Mouse (Mus musculus): ENCODE data around the gene Il6ra. TPM values are rescaled to one million over a fixed set of nuclear protein-coding genes. Genes with fewer than 3 reads are reported as not detected.

Gene Il6ra
- polyA plus RNA-seq, 1 experiment from 2014 or later = 0.38 TPM

DNA sequence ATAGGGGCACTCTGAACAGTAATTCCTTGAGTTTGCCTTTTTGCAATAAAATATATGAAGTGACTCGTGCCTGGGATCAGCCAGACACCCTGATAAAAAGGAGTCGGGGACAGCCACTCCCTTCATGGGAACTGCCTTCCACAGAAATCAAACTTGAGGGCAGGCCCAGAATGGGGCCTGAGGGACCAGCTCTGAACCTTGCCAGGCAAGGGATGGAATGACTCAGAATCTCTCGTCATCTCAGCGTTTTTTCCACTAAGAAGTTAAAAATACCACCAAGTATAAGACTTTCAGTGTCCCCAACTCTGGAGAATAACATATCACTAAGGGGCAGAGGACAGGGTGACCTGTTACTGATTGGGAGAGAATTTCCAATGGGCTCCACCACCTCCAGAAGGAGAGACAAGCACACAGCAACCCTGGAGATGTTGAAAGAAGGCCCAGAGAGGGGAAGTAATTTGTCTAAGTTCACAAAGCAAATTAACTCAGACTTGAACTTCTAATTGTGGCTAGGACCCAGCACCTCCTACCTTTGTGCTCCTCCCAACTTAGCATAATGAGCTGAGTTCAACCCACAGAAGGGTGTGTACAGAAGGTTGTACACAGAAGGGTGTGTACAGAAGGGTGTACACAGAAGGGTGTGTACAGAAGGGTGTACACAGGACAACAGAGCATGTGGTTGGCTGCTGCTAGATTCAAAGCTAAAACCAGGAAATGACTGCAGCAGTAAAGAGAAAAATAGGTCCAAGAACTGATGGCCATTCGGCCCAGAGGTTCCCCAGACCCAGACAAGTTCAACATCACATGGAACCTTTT, 32.8 kb downstream of the Il6ra start:
- Histone ChIP-seq H3K36me3 (no peaks in the 10 kb centered on the region), H3K4me3 (no peak overlapping the region), H3K9me3 (replicated peaks) (no peaks in the 10 kb centered on the region), H3K4me1 (no peaks in the 10 kb centered on the region), H3K27me3 (ENCODE audit: low read depth, poor library complexity, severe bottlenecking) (no peaks in the 10 kb centered on the region), H3K27ac (no peak overlapping the region)
- 80% methylated on average over 5 of the region's 5 CpGs for whole genome bisulfite sequencing
- no peak for DNase-seq (ENCODE audit: low spot score)

DNA sequence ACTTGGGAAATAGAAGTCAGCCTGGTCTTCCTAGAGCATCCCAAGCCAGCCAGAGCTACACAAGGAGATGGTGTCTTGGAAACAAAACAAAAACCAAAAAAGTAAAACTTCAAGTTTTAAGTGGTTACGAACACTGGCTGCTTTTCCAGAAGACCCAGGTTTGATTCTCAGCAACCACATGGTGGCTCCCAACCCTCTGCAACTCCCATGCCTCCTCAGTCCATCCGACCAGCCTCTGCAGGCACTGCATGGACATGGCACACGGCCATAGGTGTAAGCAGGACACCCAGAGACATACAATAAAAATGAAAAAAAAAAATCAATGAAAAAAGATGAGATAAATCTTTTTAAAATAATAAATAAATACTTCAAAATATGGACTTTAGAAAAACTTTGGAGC, 33.7 kb downstream of the Il6ra start:
- WGBS = 64% methylated on average over 3 of the region's 3 CpGs
- Histone ChIP-seq H3K9me3 (replicated peaks) (no peaks in the 10 kb centered on the region), H3K4me3 (no peak overlapping the region), H3K4me1 (no peaks in the 10 kb centered on the region), H3K36me3 (no peaks in the 10 kb centered on the region), H3K27ac (no peak overlapping the region), H3K27me3 (ENCODE audit: low read depth, poor library complexity, severe bottlenecking) (no peaks in the 10 kb centered on the region)
- no peak for DNase-seq (ENCODE audit: low spot score)

DNA sequence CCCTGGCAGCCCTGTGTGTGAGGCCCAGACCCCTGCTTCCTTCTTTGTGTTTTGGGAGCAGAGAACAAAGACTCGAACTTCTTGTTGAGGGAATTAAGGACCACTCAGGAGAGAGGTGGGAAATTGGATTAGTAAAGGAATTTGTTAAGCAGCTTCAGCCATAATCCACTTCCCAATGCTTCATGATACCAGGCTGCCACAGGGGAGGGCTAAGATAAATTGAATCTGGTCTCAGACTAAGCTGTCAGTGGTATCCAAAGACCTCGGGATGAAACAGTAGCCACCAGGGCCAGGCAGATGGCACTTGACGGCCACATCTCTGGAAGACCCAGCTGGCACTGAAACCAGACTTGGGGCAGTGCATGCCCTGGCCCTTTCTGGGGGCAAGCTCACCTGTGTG, 34.5 kb downstream of the Il6ra start:
- no peak for DNase-seq (ENCODE audit: low spot score)
- Histone ChIP-seq H3K4me1 (no peaks in the 10 kb centered on the region), H3K27me3 (ENCODE audit: low read depth, poor library complexity, severe bottlenecking) (no peaks in the 10 kb centered on the region), H3K9me3 (replicated peaks) (no peaks in the 10 kb centered on the region), H3K36me3 (no peaks in the 10 kb centered on the region), H3K4me3 (no peak overlapping the region), H3K27ac (no peak overlapping the region)
- 53% methylated on average over 3 of the region's 3 CpGs for WGBS

DNA sequence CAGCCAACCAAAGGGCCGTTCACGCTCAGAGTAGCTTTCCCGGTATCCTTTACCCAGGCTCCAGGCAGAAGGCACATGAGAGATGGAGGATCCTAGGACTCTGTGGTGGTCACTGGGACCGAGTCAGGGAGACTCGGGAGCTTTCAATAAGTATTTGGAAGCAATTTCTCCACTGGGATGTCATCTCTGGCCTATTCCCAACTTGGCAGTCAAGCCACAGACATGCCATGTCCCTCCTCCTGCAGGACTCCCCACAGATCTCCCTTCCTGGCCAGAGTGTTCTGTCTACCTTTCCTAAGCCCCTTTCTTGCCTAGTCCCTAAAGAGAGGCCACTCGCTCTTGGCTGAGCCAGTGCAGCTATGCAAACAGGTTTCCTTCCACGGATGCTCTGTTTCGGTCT, 35.9 kb downstream of the Il6ra start:
- peak overlapping the region; percentile 3; the same call in 1 of the 2 replicates for H3K27ac ChIP-seq
- 83% methylated on average over 8 of the region's 8 CpGs for WGBS
- no peaks in the 10 kb centered on the region for H3K27me3 ChIP-seq (ENCODE audit: low read depth, poor library complexity, severe bottlenecking)

DNA sequence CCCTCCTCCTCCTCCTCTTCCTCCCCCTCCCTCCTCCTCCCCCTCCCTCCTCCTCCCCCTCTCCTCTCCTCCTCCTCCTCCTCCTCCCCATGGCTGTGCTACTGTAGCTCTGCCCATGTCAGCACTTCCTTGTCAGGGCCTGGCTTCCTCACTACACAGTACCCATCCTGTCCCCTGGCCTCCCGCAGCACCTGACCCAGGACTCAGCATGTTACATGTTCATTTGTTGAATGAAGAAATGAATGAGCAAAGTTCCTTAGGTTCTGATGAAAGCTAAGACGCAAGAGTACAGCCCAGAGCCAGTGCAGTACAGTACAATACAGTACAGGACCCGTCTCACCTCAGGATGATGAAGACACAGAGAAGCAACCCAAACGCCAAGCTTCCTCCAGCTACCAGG, 36.5 kb downstream of the Il6ra start:
- Histone ChIP-seq H3K27ac (peak overlapping the region; percentile 3; the same call in 1 of the 2 replicates), H3K9me3 (replicated peaks) (no peaks in the 10 kb centered on the region), H3K27me3 (ENCODE audit: low read depth, poor library complexity, severe bottlenecking) (no peaks in the 10 kb centered on the region), H3K4me1 (no peaks in the 10 kb centered on the region), H3K4me3 (no peak overlapping the region), H3K36me3 (no peaks in the 10 kb centered on the region)
- 80% methylated on average over 4 of the region's 4 CpGs for WGBS
- DNase-seq (ENCODE audit: low spot score) = no peak

More for the DNA sequence above, 35.9 kb downstream of the Il6ra start:
- DNase-seq (ENCODE audit: low spot score) = no peak
- H3K4me3 ChIP-seq = no peak overlapping the region
- H3K36me3 ChIP-seq = no peaks in the 10 kb centered on the region
- H3K9me3 ChIP-seq (replicated peaks) = no peaks in the 10 kb centered on the region
- no peaks in the 10 kb centered on the region for H3K4me1 ChIP-seq

DNA sequence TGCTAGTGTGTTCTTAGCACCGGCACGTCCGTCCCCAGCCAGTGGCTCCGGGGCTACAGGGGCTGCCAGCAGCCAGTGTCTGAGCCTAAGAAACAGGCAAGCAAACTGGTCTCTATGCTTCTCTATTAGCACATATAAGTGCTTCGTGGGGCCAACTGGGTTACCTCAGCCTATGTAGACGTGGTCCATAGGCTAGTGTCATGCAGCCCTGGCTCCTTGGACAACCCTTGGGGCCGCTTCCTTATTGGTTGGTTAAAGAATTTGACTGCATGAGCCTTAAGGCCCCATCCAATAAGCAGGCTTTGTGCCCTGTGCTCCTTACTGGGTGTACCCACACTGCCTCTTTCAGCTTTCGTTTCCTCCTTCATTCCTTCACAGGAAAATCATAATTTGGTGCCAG, 37.2 kb downstream of the Il6ra start:
- Histone ChIP-seq H3K9me3 (replicated peaks) (no peaks in the 10 kb centered on the region), H3K4me1 (peaks cover 5% of the 10 kb centered on the region), H3K36me3 (no peaks in the 10 kb centered on the region), H3K27ac (no peak overlapping the region), H3K4me3 (no peak overlapping the region), H3K27me3 (ENCODE audit: low read depth, poor library complexity, severe bottlenecking) (no peaks in the 10 kb centered on the region)
- whole genome bisulfite sequencing = 87% methylated on average over 8 of the region's 8 CpGs
- DNase-seq (ENCODE audit: low spot score) = no peak

DNA sequence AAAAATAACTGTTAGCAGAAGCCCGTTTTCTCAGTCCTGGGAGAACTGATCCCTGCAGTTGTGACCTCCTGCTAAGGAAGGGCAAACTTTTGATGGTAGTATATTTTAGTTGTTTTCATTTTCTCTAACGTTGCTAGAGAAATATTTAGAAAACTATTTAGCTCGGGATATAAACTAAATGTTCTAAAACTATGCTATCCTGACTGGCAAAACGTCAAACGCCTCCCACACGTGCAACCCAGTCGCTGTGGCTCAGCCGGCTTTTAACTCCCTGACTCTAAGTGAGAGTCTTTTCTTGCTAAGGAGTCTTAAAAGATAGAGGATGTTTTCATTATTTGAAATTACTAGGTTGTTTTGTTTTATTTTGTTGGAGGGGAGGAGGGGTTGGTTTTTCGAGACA, 38.0 kb downstream of the Il6ra start:
- no peak overlapping the region for H3K27ac ChIP-seq
- 91% methylated on average over 9 of the region's 9 CpGs for WGBS
- no peaks in the 10 kb centered on the region for H3K36me3 ChIP-seq
- no peaks in the 10 kb centered on the region for H3K9me3 ChIP-seq (replicated peaks)
- no peak for DNase-seq (ENCODE audit: low spot score)
- H3K27me3 ChIP-seq (ENCODE audit: low read depth, poor library complexity, severe bottlenecking) = no peaks in the 10 kb centered on the region
- H3K4me1 ChIP-seq = peaks cover 12% of the 10 kb centered on the region
- H3K4me3 ChIP-seq = no peak overlapping the region

DNA sequence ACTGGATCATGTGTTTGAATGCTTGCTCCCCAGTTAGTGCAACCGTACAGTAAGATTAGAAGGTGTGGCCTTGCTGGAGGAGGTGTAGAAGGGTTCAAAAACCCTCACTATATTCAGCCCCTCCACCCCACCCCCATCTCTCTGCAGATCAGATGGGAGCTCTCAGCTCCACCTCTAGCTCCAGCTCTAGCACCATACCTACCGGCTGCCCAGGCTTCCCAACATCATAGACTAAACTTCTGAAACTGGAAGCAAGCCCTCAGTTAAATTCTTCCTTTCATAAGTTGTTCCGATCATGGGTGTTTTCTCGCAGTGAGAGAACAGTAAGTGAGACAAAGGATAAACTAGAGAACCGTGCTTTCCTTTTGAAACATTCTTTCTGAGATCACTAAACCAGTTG, 38.9 kb downstream of the Il6ra start:
- Histone ChIP-seq H3K4me1 (peaks cover 16% of the 10 kb centered on the region), H3K9me3 (replicated peaks) (no peaks in the 10 kb centered on the region), H3K27me3 (ENCODE audit: low read depth, poor library complexity, severe bottlenecking) (no peaks in the 10 kb centered on the region), H3K36me3 (no peaks in the 10 kb centered on the region), H3K4me3 (no peak overlapping the region), H3K27ac (no peak overlapping the region)
- no peak for DNase-seq (ENCODE audit: low spot score)
- WGBS = 92% methylated on average over 5 of the region's 5 CpGs

DNA sequence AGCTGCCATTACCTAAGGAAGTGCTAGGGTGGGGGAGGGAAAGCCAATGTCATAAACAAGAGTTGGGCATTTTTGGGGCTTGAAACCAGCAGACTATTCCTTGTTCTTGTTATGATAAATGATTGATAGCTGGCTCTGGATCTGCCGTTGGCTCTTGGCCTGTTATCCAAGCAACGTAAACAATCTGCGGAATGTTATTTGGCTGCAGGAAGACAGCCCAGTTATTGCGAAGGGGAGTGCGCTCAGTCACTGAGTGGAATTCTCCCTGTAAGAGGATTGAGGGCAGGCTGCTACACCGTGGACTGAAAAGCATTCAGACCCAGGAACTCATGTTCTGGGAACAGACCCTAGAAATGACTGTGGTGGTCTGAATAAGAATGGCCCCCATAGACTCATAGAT, 40.3 kb downstream of the Il6ra start:
- WGBS = 91% methylated on average over 6 of the region's 6 CpGs
- Histone ChIP-seq H3K9me3 (replicated peaks) (no peaks in the 10 kb centered on the region), H3K27ac (no peak overlapping the region)

DNA sequence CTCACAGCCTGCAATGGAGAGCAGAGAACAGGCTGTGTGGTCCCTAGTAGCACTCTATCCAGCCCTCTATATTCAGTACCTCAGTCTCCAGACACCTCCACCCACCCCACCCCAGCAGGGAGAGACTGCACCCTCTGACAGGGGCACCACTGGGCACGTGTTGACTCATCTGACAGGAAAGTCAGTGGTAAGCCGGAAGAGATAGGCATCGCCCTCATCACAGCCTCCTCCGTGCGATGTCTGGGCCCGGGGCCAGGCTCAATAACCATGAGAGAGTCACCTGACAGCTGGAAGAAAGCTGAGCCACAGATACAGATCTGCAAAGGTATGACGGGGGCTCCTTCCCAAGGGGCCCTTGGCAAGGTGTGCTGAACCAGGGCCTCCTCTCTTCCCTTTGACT, 40.8 kb downstream of the Il6ra start:
- H3K36me3 ChIP-seq = no peaks in the 10 kb centered on the region

More for the DNA sequence above, 40.3 kb downstream of the Il6ra start:
- Histone ChIP-seq H3K4me3 (no peak overlapping the region), H3K4me1 (peaks cover 27% of the 10 kb centered on the region), H3K36me3 (no peaks in the 10 kb centered on the region), H3K27me3 (ENCODE audit: low read depth, poor library complexity, severe bottlenecking) (no peaks in the 10 kb centered on the region)
- no peak for DNase-seq (ENCODE audit: low spot score)

DNA sequence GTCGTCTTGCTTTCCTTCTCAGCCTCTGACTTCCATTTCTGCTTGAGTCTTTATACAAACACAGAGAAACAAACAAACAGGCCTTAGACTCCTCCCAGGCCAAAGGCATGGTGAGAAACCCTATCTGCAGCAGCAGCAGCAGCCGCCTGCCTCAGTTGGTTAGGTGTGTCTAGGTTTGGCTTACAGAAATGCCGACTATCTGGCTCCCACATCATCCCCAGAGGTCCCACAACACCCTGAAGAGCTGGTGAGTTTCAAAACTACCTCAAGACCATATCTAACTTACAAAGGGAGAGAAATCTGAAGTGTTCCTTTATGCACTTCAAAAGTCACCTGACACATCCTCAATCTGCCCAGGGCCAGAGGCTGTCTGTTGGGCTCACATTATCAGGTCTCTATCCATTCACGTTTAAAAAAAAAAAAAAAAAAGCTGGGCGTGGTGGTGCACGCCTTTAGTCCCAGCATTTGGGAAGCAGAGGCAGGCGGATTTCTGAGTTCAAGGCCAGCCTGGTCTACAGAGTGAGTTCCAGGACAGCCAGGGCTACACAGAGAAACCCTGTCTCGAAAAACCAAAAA, 41.6 kb downstream of the Il6ra start:
- DNase-seq (ENCODE audit: low spot score) = no peak
- Histone ChIP-seq H3K36me3 (no peaks in the 10 kb centered on the region), H3K9me3 (replicated peaks) (no peaks in the 10 kb centered on the region), H3K27me3 (ENCODE audit: low read depth, poor library complexity, severe bottlenecking) (no peaks in the 10 kb centered on the region), H3K4me1 (peaks cover 29% of the 10 kb centered on the region), H3K27ac (0 out of 2 replicates have a peak overlapping the region, but pooled peaks have one; percentile 26), H3K4me3 (no peak overlapping the region)
- 77% methylated on average over 8 of the region's 8 CpGs for WGBS

More for the DNA sequence above, 40.8 kb downstream of the Il6ra start:
- Histone ChIP-seq H3K27ac (no peak overlapping the region), H3K4me1 (peaks cover 29% of the 10 kb centered on the region), H3K9me3 (replicated peaks) (no peaks in the 10 kb centered on the region), H3K4me3 (no peak overlapping the region), H3K27me3 (ENCODE audit: low read depth, poor library complexity, severe bottlenecking) (no peaks in the 10 kb centered on the region)
- WGBS = 87% methylated on average over 7 of the region's 7 CpGs
- no peak for DNase-seq (ENCODE audit: low spot score)

DNA sequence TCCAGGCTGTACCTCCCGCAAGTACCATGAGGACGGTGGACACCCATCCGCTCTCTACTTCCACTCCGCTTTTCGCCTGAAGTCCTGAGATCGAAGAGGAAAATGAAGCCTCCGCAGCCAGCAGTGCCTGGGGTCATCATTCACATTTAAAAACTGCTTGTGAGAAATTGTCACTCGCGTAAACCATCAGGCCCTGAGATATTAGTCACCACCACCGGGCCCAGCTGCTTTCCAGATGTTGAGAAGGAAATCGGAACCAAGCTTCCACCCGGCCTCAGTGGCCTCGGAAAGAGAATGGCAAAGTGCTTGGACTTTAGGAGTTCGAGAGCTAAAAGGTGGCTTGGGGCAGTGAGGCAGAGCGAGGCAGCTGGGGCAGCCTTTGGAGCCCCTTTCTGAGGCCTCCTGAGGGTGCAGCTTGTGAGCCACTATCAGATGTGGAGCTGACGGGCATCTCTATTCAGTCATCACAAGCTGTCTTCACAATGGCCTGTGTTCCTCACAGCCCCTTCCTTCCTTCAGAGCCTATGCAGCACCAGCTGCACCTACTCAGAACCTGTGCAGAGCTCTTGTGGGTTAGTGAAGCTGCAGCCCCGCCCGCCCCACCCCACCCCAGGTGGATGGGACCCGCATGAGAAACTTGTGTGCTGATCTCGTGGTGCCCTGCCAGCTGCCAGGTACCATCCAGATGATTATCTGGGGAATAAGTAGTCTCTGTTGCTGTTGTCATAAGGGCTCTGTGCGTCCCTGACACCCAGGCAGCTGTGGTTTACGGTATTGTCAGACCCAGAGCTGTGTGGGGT, 42.3 kb downstream of the Il6ra start:
- no peaks in the 10 kb centered on the region for H3K36me3 ChIP-seq
- peak; percentile 45 for DNase-seq (ENCODE audit: low spot score)
- WGBS = 61% methylated on average over 22 of the region's 22 CpGs
- peak overlapping the region; percentile 26; the same call in 1 of the 2 replicates for H3K27ac ChIP-seq
- H3K4me3 ChIP-seq = no peak overlapping the region
- H3K9me3 ChIP-seq (replicated peaks) = no peaks in the 10 kb centered on the region
- H3K4me1 ChIP-seq = peaks cover 29% of the 10 kb centered on the region
- H3K27me3 ChIP-seq (ENCODE audit: low read depth, poor library complexity, severe bottlenecking) = no peaks in the 10 kb centered on the region

DNA sequence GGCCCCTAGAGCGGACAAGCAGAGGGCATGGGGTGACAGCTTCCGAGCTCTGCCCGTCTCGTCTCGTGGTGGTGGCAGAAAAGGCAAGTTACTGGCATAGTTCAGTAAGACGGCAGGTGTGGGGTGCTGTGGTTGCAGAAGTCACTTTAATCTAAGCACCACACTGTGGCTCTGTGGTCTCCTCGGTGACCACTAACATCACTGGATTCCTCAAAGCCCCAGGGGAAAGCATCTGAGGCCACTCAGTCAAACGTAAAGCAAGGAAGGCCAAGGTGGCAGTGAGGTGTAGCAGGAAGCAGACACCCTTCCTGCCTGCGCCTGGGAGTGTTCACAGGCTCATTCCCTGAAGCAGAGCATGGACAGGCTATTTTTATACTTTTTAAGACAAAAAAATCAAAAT, 43.4 kb downstream of the Il6ra start:
- Histone ChIP-seq H3K4me1 (peaks cover 29% of the 10 kb centered on the region), H3K9me3 (replicated peaks) (no peaks in the 10 kb centered on the region), H3K4me3 (no peak overlapping the region), H3K36me3 (no peaks in the 10 kb centered on the region), H3K27ac (no peak overlapping the region), H3K27me3 (ENCODE audit: low read depth, poor library complexity, severe bottlenecking) (no peaks in the 10 kb centered on the region)
- DNase-seq (ENCODE audit: low spot score) = no peak
- WGBS = 66% methylated on average over 9 of the region's 9 CpGs

Data from limb, embryonic 10.5 days (tissue).